Mouse (Mus musculus) hindbrain, embryonic 10.5 days (tissue): ENCODE results near the gene Dhdds. TPM values are rescaled to one million over a fixed set of nuclear protein-coding genes. Genes with fewer than 3 reads are reported as not detected.
A peak's percentile ranks its signal among the peaks of the same experiment; 100 is the strongest.
"Not testable (repeated sequence)": the region's sequence is repeated elsewhere in the genome, so short reads cannot be mapped to it uniquely, and the experiment has no call there.

ENCODE experiments used
- DNase-seq: peaks from one replicate; pipeline ENCODE4 v3.0.0-alpha.2; 2017; ENCODE audit warnings: low spot score
- H3K27ac ChIP-seq: fragments of 300-500 bp; sonication (generic); 2 replicates; pipeline ENCODE4 v1.5.1; 2016; ENCODE audit warnings: mild to moderate bottlenecking, moderate library complexity
- H3K27me3 ChIP-seq: fragments of 300-500 bp; sonication (generic); 2 replicates; pipeline ENCODE4 v1.6.1; 2016; ENCODE audit warnings: mild to moderate bottlenecking; ENCODE audit not compliant: poor library complexity, insufficient read depth, severe bottlenecking
- H3K36me3 ChIP-seq: fragments of 300-500 bp; sonication (generic); 2 replicates; pipeline ENCODE4 v1.6.1; 2016; ENCODE audit warnings: mild to moderate bottlenecking, moderate library complexity
- H3K4me1 ChIP-seq: fragments of 300-500 bp; sonication (generic); replicated peaks from 2 replicates; pipeline ENCODE4 v1.6.1; 2016; ENCODE audit warnings: mild to moderate bottlenecking
- H3K4me3 ChIP-seq: fragments of 300-500 bp; sonication (generic); 2 replicates; pipeline ENCODE4 v1.5.1; 2016; ENCODE audit warnings: mild to moderate bottlenecking, moderate library complexity
- H3K9me3 ChIP-seq: fragments of 300-500 bp; sonication (generic); 2 replicates; pipeline ENCODE4 v1.6.1; 2016; ENCODE audit warnings: mild to moderate bottlenecking, moderate library complexity
- WGBS: fragments of 180-500 bp; shearing (Covaris S2); methylation state at CpG from one replicate; pipeline ENCODE4 v1.1.7; 2016; 5-methylcytosine and 5-hydroxymethylcytosine counted together
- polyA plus RNA-seq: library from polyadenylated mRNA; unstranded; fragments of >200 nt; fragmentation: Nextera tagmentation; extraction: Ambion mirVana; gene quantifications from 2 replicates; pipeline ENCODE4 v1.2.1, GENCODE M21; 2016

Dhdds gene
- polyA plus RNA-seq, 1 experiment from 2014 or later = 42.3 TPM

GRCm38 (mm10) chr4:133991087-133991660 lies 9.5 kb downstream of the Dhdds start:
- H3K4me1 ChIP-seq = no peaks in the 10 kb centered on the region
- 91% methylated on average over 13 of the region's 13 CpGs for WGBS
- H3K36me3 ChIP-seq = peaks cover 97% of the 10 kb centered on the region
- no peak overlapping the region for H3K27ac ChIP-seq
- no peaks in the 10 kb centered on the region for H3K9me3 ChIP-seq
- no peak for DNase-seq
- H3K27me3 ChIP-seq = no peaks in the 10 kb centered on the region
- H3K4me3 ChIP-seq = no peak overlapping the region

DNA sequence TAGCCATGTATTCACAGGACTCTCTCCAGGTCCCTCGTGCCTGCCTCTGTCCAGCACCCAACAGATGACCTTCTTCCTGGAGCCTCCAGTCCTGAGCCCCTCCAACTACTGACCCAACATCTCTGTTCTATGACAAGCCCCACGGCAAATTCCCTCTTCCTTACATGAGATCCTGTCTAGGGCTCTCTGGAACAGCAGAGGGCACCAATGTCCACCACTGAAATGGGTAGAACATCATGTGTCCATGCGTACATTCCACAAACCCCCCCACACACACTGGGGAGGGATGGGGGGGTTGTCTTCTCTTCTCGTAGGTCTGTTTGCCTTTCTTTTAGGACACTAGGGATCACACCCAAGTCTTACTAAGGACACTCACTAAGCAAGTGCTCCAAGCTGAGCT lies 10.7 kb downstream of the Dhdds start:
- no peak overlapping the region for H3K4me3 ChIP-seq
- 72% methylated on average over 4 of the region's 4 CpGs for WGBS
- no peaks in the 10 kb centered on the region for H3K9me3 ChIP-seq
- no peak for DNase-seq
- peaks cover 96% of the 10 kb centered on the region for H3K36me3 ChIP-seq
- H3K27me3 ChIP-seq = no peaks in the 10 kb centered on the region
- no peak overlapping the region for H3K27ac ChIP-seq
- H3K4me1 ChIP-seq = no peaks in the 10 kb centered on the region

GRCm38 (mm10) chr4:133988289-133988688 lies 12.4 kb downstream of the Dhdds start:
- H3K9me3 ChIP-seq, H3K4me3 ChIP-seq, DNase-seq, H3K27me3 ChIP-seq, H3K27ac ChIP-seq, H3K4me1 ChIP-seq: not testable (repeated sequence)
- H3K36me3 ChIP-seq = peaks cover 83% of the 10 kb centered on the region
- 91% methylated on average over 8 of the region's 8 CpGs for WGBS

DNA sequence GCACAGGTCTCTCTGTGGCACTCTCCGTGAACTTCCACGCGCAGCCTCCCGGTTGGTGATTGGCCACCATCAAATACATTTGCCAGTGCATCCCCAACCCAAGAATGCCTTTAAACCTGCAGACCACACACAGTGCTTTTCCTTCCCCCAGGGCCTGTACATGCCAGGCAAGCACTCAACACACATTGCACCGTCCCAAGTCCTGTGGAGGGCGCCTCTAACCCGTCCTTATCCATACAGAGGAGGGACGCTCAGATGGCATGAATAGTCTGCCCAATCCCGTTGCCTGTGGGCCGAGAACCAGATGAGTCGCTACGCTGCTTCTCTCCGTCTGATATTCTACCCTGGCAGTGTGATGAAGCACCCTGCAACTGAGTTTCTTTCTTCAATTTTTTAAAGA lies 17.8 kb downstream of the Dhdds start:
- H3K4me1 ChIP-seq = no peaks in the 10 kb centered on the region
- 86% methylated on average over 13 of the region's 13 CpGs for WGBS
- H3K27me3 ChIP-seq = no peaks in the 10 kb centered on the region
- no peak for DNase-seq
- H3K4me3 ChIP-seq = no peak overlapping the region
- no peaks in the 10 kb centered on the region for H3K9me3 ChIP-seq
- peaks cover 83% of the 10 kb centered on the region for H3K36me3 ChIP-seq
- H3K27ac ChIP-seq = no peak overlapping the region

- no peak for DNase-seq
- Histone ChIP-seq H3K27me3 (no peaks in the 10 kb centered on the region), H3K9me3 (no peaks in the 10 kb centered on the region), H3K36me3 (peaks cover 81% of the 10 kb centered on the region), H3K27ac (no peak overlapping the region), H3K4me3 (no peak overlapping the region), H3K4me1 (no peaks in the 10 kb centered on the region)
- WGBS = 89% methylated on average over 5 of the region's 5 CpGs
Observed at GRCm38 (mm10) chr4:133980496-133980895, 20.2 kb downstream of the Dhdds start.

- no peaks in the 10 kb centered on the region for H3K4me1 ChIP-seq
- no peak for DNase-seq
- no peaks in the 10 kb centered on the region for H3K27me3 ChIP-seq
- no peak overlapping the region for H3K27ac ChIP-seq
- H3K9me3 ChIP-seq = no peaks in the 10 kb centered on the region
- H3K4me3 ChIP-seq = no peak overlapping the region
- WGBS = 92% methylated on average over 10 of the region's 10 CpGs
- H3K36me3 ChIP-seq = peaks cover 91% of the 10 kb centered on the region
Observed at GRCm38 (mm10) chr4:133978021-133978711, 22.6 kb downstream of the Dhdds start.

DNA sequence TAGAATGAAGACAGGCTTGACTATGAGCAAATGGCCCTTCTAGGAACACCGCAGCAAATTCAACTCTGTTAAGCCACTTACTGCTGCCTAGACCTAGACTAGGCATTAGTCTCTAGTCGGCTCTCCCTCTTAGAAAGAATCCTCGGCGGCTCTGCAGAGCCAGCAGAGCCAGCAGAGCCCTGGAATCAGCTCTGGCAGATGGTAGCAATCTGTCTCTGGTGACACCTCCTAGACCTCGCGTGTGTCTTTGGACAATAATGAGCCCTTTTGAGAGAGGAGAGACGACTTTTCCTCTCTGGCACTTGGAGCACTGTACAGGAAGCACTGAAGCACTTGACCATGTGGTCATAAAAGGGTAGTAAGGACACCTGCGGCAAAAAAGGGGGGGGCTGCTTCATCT lies 29.0 kb downstream of the Dhdds start:
- DNase-seq = no peak
- Histone ChIP-seq H3K9me3 (no peaks in the 10 kb centered on the region), H3K36me3 (peaks cover 62% of the 10 kb centered on the region), H3K4me3 (no peak overlapping the region), H3K4me1 (peaks cover 42% of the 10 kb centered on the region), H3K27me3 (no peaks in the 10 kb centered on the region), H3K27ac (no peak overlapping the region)
- WGBS = 82% methylated on average over 8 of the region's 8 CpGs

- 81% methylated on average over 13 of the region's 13 CpGs for WGBS
- H3K27ac ChIP-seq = peak overlapping the region; percentile 100
- no peaks in the 10 kb centered on the region for H3K9me3 ChIP-seq
- DNase-seq = no peak
- peaks cover 63% of the 10 kb centered on the region for H3K36me3 ChIP-seq
- no peak overlapping the region for H3K4me3 ChIP-seq
- peaks cover 51% of the 10 kb centered on the region for H3K4me1 ChIP-seq
- no peaks in the 10 kb centered on the region for H3K27me3 ChIP-seq
Observed at GRCm38 (mm10) chr4:133970876-133971275, 29.8 kb downstream of the Dhdds start.

GRCm38 (mm10) chr4:133970196-133970595 lies 30.5 kb downstream of the Dhdds start:
- H3K9me3 ChIP-seq = no peaks in the 10 kb centered on the region
- peak; percentile 39 for DNase-seq
- peak overlapping the region; percentile 100 for H3K27ac ChIP-seq
- H3K4me3 ChIP-seq = peak overlapping the region; percentile 21
- H3K4me1 ChIP-seq = peaks cover 55% of the 10 kb centered on the region
- peaks cover 65% of the 10 kb centered on the region for H3K36me3 ChIP-seq
- no peaks in the 10 kb centered on the region for H3K27me3 ChIP-seq
- WGBS = 14% methylated on average over 4 of the region's 4 CpGs

DNA sequence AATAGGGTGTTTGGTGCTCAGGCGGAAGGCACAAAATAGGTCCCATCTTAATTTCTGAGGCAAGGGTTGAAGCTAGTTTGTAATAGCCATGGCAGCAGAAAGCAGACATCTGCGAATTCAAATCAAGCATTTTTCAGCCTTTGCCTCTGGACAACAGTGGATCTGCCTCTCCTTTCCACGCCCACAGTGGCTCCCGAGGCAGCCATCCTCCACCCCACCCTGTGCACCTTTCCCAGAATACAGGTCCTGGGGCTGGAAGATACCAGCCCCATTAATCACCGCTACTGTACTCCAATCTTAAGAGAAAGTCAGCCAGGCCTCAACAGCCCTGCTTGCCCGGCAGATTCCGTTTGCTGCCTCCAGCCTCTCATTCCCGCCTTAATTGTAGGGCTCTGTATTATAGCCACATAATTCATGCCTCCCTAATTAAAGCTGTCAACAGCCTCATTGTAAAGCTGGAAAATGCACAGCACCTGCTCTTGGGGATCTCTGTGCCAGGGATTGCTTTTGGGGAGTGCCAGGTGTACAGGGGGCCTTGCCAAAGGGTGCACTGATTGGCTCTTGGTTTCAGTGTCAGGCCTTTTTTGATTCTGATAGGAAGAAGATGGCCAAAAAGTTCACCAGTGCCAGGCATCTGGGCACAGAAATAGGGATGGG lies 31.5 kb downstream of the Dhdds start:
- Histone ChIP-seq H3K27ac (peak overlapping the region; percentile 100), H3K4me1 (peaks cover 57% of the 10 kb centered on the region), H3K36me3 (peaks cover 59% of the 10 kb centered on the region), H3K27me3 (no peaks in the 10 kb centered on the region), H3K4me3 (peak overlapping the region; percentile 85), H3K9me3 (no peaks in the 10 kb centered on the region)
- 65% methylated on average over 8 of the region's 8 CpGs for WGBS
- no peak for DNase-seq

DNA sequence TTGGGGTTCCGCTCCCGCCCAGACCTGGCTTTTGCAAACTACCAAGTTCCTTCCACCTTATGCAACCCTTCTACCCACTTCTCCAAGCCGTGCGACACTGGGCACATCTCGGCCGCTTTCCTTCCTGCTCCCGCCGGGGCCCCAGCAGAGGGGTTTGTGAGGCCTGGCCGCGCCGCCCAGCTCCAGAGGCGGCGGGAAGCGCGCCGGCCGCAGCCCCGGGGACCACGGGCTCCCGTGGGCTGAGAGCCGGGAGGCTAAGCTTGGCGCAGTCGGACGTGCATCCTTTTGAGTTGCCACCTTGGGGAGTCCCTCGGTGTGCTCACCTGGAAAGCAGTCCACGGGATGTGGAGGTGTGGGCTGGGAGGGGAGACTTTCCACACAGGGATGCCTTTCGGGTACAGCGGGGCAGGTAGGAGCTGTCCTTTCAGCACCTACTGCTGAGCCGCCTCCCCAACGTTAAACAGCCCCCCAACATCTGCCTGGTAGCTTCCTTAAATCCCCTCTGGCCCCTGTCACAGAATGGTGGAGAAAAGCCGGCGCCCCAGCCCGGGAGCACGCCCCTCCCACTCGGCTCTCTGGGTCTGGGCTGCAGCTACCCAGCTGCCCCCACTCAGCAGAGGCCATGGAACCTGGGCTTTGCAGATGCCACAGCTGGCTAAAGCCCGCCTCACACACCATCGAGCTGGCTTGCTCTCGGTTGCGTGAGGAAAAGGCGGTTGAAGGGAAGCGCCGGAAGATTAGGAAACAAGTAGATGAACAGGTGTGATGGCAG lies 32.4 kb downstream of the Dhdds start, which contains the start of gene Hmgn2:
TSS of gene Hmgn2 (minus strand) at position 501 of the 772 bp plus-strand sequence.
- Histone ChIP-seq H3K36me3 (peaks cover 62% of the 10 kb centered on the region), H3K27me3 (no peaks in the 10 kb centered on the region), H3K9me3 (no peaks in the 10 kb centered on the region), H3K4me1 (peaks cover 59% of the 10 kb centered on the region), H3K4me3 (peak within 1 kb of the TSS; percentile 85), H3K27ac (peak within 1 kb of the TSS; percentile 100)
- under 1% methylated on average over 42 of the region's 42 CpGs for WGBS
- peak; percentile 70 for DNase-seq

DNA sequence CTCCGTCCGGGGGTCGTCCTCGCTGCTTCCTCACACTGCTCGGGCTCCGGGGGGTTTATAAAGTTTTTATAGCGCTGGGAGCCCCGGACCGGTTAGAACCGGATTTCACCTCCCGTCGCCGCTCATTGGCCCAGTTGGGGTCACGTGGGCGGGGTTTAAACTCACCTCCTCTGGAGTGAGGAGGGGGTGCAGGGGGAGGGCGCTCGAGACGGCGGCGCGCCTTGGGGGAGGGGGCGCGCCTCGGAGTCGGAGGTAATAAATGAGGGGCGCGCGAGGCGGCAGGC lies 32.9 kb downstream of the Dhdds start:
- H3K27ac ChIP-seq = peak overlapping the region; percentile 100
- no peaks in the 10 kb centered on the region for H3K27me3 ChIP-seq
- H3K9me3 ChIP-seq = no peaks in the 10 kb centered on the region
- peak overlapping the region; percentile 85 for H3K4me3 ChIP-seq
- WGBS = under 1% methylated on average over 29 of the region's 29 CpGs
- DNase-seq = peak; percentile 97
- peaks cover 59% of the 10 kb centered on the region for H3K4me1 ChIP-seq
- H3K36me3 ChIP-seq = peaks cover 62% of the 10 kb centered on the region
